Mouse (Mus musculus): Measurements from ENCODE around the gene Nebl.

GRCm38 (mm10) chr2:17413496-17414268, 317.6 kb downstream of the Nebl start:
- TF ChIP-seq POLR2A (IDR thresholded peaks at IDR 0.05; ENCODE audit: insufficient read length, low read depth) (no peak), POLR2AphosphoS2 (IDR thresholded peaks at IDR 0.05; ENCODE audit: insufficient read length, low read depth) (no peak), MYOG (IDR thresholded peaks at IDR 0.05; ENCODE audit: control insufficient read depth in 1 of 3, insufficient read depth in 1 of 3, insufficient read length in 2 of 3, low read depth in 2 of 3) (no peak), SRF (IDR thresholded peaks at IDR 0.05; ENCODE audit: control insufficient read depth, insufficient read length, low read depth) (no peak), E2F4 (IDR thresholded peaks at IDR 0.05; ENCODE audit: insufficient read depth) (no peak), TCF12 (IDR thresholded peaks at IDR 0.05; ENCODE audit: insufficient read depth, poor library complexity, severe bottlenecking) (no peak)

Data from myocyte (in vitro differentiated cells).